In genomic region chr3:121490941-121491340, GRCm38 (mm10) we compare ENCODE assay signal across 14 mouse cellular contexts. TPM values are rescaled to one million over a fixed set of nuclear protein-coding genes. Genes with fewer than 3 reads are reported as not detected.
A peak's percentile ranks its signal among the peaks of the same experiment; 100 is the strongest.
DNase-seq lines count a peak whose midpoint lies in the region; TF ChIP-seq lines count a peak whose summit lies in the region.
"Had no signal": no experiment of that assay in that cellular context is flagged by ENCODE, and none has a peak within 500 bp of the region (broad histone marks: within the 10 kb centered on the region; RNA-seq: fewer than 3 reads in every experiment).

No protein-coding gene starts in this region.

- H3K9ac ChIP-seq in CH12.LX (ENCODE audit: insufficient read depth, low read depth), result no peak overlapping the region
- H3K9ac ChIP-seq: limb, embryonic 12.5 days; midbrain, embryonic 12.5 days had no signal

- no peak overlapping the region; the same call in 1 of the 2 replicates for H3K4me2 ChIP-seq in CH12.LX (ENCODE audit: insufficient read depth, low read depth, poor library complexity, severe bottlenecking)
- H3K4me2 ChIP-seq: limb, embryonic 12.5 days; midbrain, embryonic 12.5 days had no signal

- no peak for TF ChIP-seq POLR2A in CH12.LX (IDR thresholded peaks at IDR 0.05; ENCODE audit: low read depth, low read length)

- no peak for TF ChIP-seq EP300 in CH12.LX (IDR thresholded peaks at IDR 0.05; ENCODE audit: low read length)

- no peaks in the 10 kb centered on the region for H3K27me3 ChIP-seq in CH12.LX (replicated peaks)
- no peaks in the 10 kb centered on the region for H3K27me3 ChIP-seq in embryonic facial prominence, embryonic 10.5 days (replicated peaks; ENCODE audit: low read depth, poor library complexity, severe bottlenecking)
- H3K27me3 ChIP-seq: limb, embryonic 12.5 days; midbrain, embryonic 12.5 days had no signal

- peaks cover 4 to 18% of the 10 kb centered on the region in 2 experiments for H3K4me1 ChIP-seq in CH12.LX (ENCODE audit: control insufficient read depth in 1 of 2, insufficient read depth in 2 of 2)
- H3K4me1 ChIP-seq in embryonic facial prominence, embryonic 10.5 days, result peaks cover 29% of the 10 kb centered on the region

- TF ChIP-seq RAD21 in CH12.LX (IDR thresholded peaks at IDR 0.05; ENCODE audit: low read depth, low read length), result no peak

- dilution Hi-C loops in CH12.LX (cut with MboI; ENCODE audit: extremely low pct_ligation_motif_present, extremely low pct_unique_long_range_greater_than_20kb, low sequenced_read_pairs), result no loop called here

- in situ Hi-C loops in CH12.LX (cut with MboI; ENCODE audit: low pct_ligation_motif_present, low pct_unique_long_range_greater_than_20kb, low sequenced_read_pairs), result loop anchor here (5.0 kb wide), 2 partner anchors 49 to 324 kb away; no protein-coding TSS in a partner anchor

- no peak for TF ChIP-seq CTCF in CH12.LX (conservative IDR thresholded peaks at IDR 0.05 in 1 of 2, IDR thresholded peaks at IDR 0.05 in 1 of 2; ENCODE audit: low read depth in 2 of 2, low read length in 2 of 2)

- H3K79me2 ChIP-seq in CH12.LX (replicated peaks; ENCODE audit: control insufficient read depth, extremely low read depth, insufficient read depth, poor library complexity, severe bottlenecking), result no peaks in the 10 kb centered on the region

- H3K27ac ChIP-seq in CH12.LX (ENCODE audit: insufficient read depth, low read depth), result no peak overlapping the region
- 0 out of 2 replicates have a peak overlapping the region, but pooled peaks have one; percentile 35 for H3K27ac ChIP-seq in embryonic facial prominence, embryonic 10.5 days (replicated peaks)
- H3K27ac ChIP-seq: midbrain, embryonic 12.5 days had no signal

- peak; percentile 30 for DNase-seq in kidney, adult 9 months
- DNase-seq in kidney, postnatal 10 days, result no peak
- DNase-seq in 416B (ENCODE audit: low read depth), result peak; percentile 31
- DNase-seq in CH12.LX (ENCODE audit: extremely low read depth), result peak; percentile 27
- no peak for DNase-seq in embryonic facial prominence, embryonic 10.5 days (ENCODE audit: low spot score)
- no peak for DNase-seq in spleen, postnatal 10 days (ENCODE audit: low spot score in 2 of 2)
- no peak for DNase-seq in gastrocnemius, adult 18-20 months (ENCODE audit: low spot score)
- no peak for DNase-seq in spleen, adult 18-20 months
- DNase-seq: cerebellum, postnatal 36 days; lung, adult 2 months had no signal

- H3K4me3 ChIP-seq in CH12.LX (replicated peaks in 1 of 3; ENCODE audit: low read depth in 2 of 3, low read length in 2 of 3, poor library complexity in 1 of 3), result no peak overlapping the region
- no peak overlapping the region for H3K4me3 ChIP-seq in embryonic facial prominence, embryonic 10.5 days
- H3K4me3 ChIP-seq: erythroblast, embryonic 14.5 days; limb, embryonic 12.5 days; midbrain, embryonic 12.5 days had no signal

- H3K9me3 ChIP-seq in CH12.LX (replicated peaks; ENCODE audit: low read length), result peaks cover 6% of the 10 kb centered on the region
- H3K9me3 ChIP-seq in embryonic facial prominence, embryonic 10.5 days, result no peaks in the 10 kb centered on the region
- H3K9me3 ChIP-seq: limb, embryonic 12.5 days; midbrain, embryonic 12.5 days had no signal

- 61% methylated on average over 5 of the region's 5 CpGs for WGBS in embryonic facial prominence, embryonic 10.5 days

- H3K36me3 ChIP-seq in CH12.LX (replicated peaks in 1 of 2; ENCODE audit: control insufficient read depth in 1 of 2, insufficient read depth in 1 of 2, low read length in 1 of 2), result no peaks in the 10 kb centered on the region
- no peaks in the 10 kb centered on the region for H3K36me3 ChIP-seq in embryonic facial prominence, embryonic 10.5 days (replicated peaks)
- H3K36me3 ChIP-seq: limb, embryonic 12.5 days; midbrain, embryonic 12.5 days had no signal

TF ChIP-seq in CH12.LX, 34 proteins besides CTCF, POLR2A, EP300 and RAD21:
- TF ChIP-seq E2F4 (IDR thresholded peaks at IDR 0.05; ENCODE audit: insufficient replicate concordance, low read depth, low read length) (no peak), IRF4 (IDR thresholded peaks at IDR 0.05; ENCODE audit: low read depth, low read length) (0 out of 2 replicates have a peak, but pooled peaks have one; percentile 19)

RNA-seq across cellular contexts. Expression of gene Slc44a3, which starts 41.3 kb away (rescaled TPM):
- total RNA-seq in CH12.LX (2012; rRNA removed) (not detected in 2 replicates), CH12.LX (2014; rRNA removed) (not detected in 2 replicates)
- polyA plus RNA-seq in CH12.LX (2012; ENCODE audit: insufficient read length, low read depth), result not detected in 2 replicates
- 0.83 and 1.6 TPM in 2 replicates for polyA plus RNA-seq in embryonic facial prominence, embryonic 10.5 days (2016; fragmentation: Nextera tagmentation; extraction: Ambion mirVana)
- not detected for total RNA-seq in gastrocnemius, adult 18-20 months (2021)
- total RNA-seq: layer of hippocampus, postnatal 14 days had no signal
- polyA plus RNA-seq: erythroblast, embryonic 14.5 days had no signal

Comparison
In these comparisons a context has a peak if more than half of its experiments do, and no peak if none do; other contexts are left out.
1. DNase-seq: peak in kidney, adult 9 months (single experiment), 416B (single experiment) and CH12.LX (single experiment); none in kidney, postnatal 10 days (single experiment), embryonic facial prominence, embryonic 10.5 days (single experiment), spleen, postnatal 10 days (0 of 2), gastrocnemius, adult 18-20 months (single experiment) and spleen, adult 18-20 months (0 of 2).